Mouse (Mus musculus) lung, adult 2 months (tissue): ENCODE results near the gene Krt6a.

ENCODE experiments used
- CTCF ChIP-seq: fragments of 200-500 bp; IDR thresholded peaks from 2 replicates; pipeline ENCODE4 v1.5.1; 2011; ENCODE audit warnings: mild to moderate bottlenecking, low read length, control low read depth; ENCODE audit not compliant: insufficient read depth
- POLR2A ChIP-seq: fragments of 200-500 bp; IDR thresholded peaks from 2 replicates; pipeline ENCODE4 v1.6.1; 2011; ENCODE audit warnings: low read depth, mild to moderate bottlenecking, control low read depth, low read length, borderline replicate concordance; ENCODE audit errors: extremely low read depth

DNA sequence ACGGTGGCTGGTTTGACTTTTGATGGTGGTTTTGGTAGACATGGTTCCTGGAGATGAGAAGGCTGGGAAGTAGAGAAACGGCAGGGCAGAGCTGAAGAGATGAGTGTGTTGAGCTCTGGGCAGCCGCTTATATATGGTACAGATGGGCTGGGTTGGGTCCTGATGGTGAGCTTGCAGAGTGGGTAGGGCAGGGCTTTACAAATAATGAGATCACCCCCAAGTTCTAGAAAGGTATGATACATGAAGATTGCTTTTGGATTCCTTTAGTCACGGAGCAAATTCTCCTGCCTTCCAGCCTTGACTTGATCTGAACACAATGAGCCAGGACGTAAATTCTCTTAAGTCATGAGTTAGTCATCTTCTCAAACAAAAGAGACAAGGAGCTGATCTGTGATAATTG is at the start of gene Krt6a:
- TF ChIP-seq CTCF, result no peak
- no peak for TF ChIP-seq POLR2A
